Mouse (Mus musculus) forebrain, embryonic 11.5 days (tissue): ENCODE data around the gene Slc39a11. TPM values are rescaled to one million over a fixed set of nuclear protein-coding genes. Genes with fewer than 3 reads are reported as not detected.

Source experiments
- ATAC-seq: fragments of 200-750 bp; cut with Nextera tagmentation; replicated peaks from 2 replicates; pipeline ENCODE4 v1.8.0; 2017; ENCODE audit warnings: moderate TSS enrichment; ENCODE audit not compliant: low FRiP score
- DNase-seq: peaks from one replicate; pipeline ENCODE4 v3.0.0-alpha.2; 2017; ENCODE audit warnings: low spot score
- H3K27ac ChIP-seq: fragments of 300-500 bp; sonication (generic); 2 replicates; pipeline ENCODE4 v1.5.1; 2014; ENCODE audit warnings: low read depth, low read length
- H3K27me3 ChIP-seq: fragments of 300-500 bp; sonication (generic); 2 replicates; pipeline ENCODE4 v1.6.1; 2014; ENCODE audit warnings: mild to moderate bottlenecking, low read length, mixed read lengths; ENCODE audit not compliant: control insufficient read depth, insufficient read depth
- H3K36me3 ChIP-seq: fragments of 300-500 bp; sonication (generic); 2 replicates; pipeline ENCODE4 v1.6.1; 2014; ENCODE audit warnings: mild to moderate bottlenecking, low read length, moderate library complexity, mixed read lengths; ENCODE audit not compliant: control insufficient read depth, insufficient read depth
- H3K4me1 ChIP-seq: fragments of 300-500 bp; sonication (generic); replicated peaks from 2 replicates; pipeline ENCODE4 v1.6.1; 2014; ENCODE audit warnings: low read length, mixed read lengths; ENCODE audit not compliant: control insufficient read depth, insufficient read depth
- H3K4me2 ChIP-seq: fragments of 300-500 bp; sonication (generic); 2 replicates; pipeline ENCODE4 v1.6.1; 2014; ENCODE audit warnings: low read depth, mild to moderate bottlenecking, low read length, moderate library complexity, mixed read lengths; ENCODE audit not compliant: severe bottlenecking
- H3K4me3 ChIP-seq: fragments of 300-500 bp; sonication (generic); 2 replicates; pipeline ENCODE4 v1.5.1; 2014; ENCODE audit warnings: low read depth, low read length
- H3K9ac ChIP-seq: fragments of 300-500 bp; sonication (generic); 2 replicates; pipeline ENCODE4 v1.6.1; 2014; ENCODE audit warnings: low read length
- H3K9me3 ChIP-seq: fragments of 300-500 bp; sonication (generic); 2 replicates; pipeline ENCODE4 v1.6.1; 2016; ENCODE audit warnings: low read length, mixed read lengths; ENCODE audit not compliant: control insufficient read depth
- WGBS: fragments of 180-500 bp; shearing (Covaris S2); extraction: QIAGEN DNeasy Blood & Tissue Kit; methylation state at CpG from one replicate; pipeline ENCODE4 v1.1.7; 2014; 5-methylcytosine and 5-hydroxymethylcytosine counted together
- polyA plus RNA-seq: library from polyadenylated mRNA; unstranded; fragments of >200 nt; fragmentation: Nextera tagmentation; extraction: Ambion mirVana; gene quantifications from 2 replicates; pipeline ENCODE4 v1.2.1, GENCODE M21; 2014

Slc39a11 gene
- polyA plus RNA-seq, 1 experiment from 2014 or later = 20.6 TPM

DNA sequence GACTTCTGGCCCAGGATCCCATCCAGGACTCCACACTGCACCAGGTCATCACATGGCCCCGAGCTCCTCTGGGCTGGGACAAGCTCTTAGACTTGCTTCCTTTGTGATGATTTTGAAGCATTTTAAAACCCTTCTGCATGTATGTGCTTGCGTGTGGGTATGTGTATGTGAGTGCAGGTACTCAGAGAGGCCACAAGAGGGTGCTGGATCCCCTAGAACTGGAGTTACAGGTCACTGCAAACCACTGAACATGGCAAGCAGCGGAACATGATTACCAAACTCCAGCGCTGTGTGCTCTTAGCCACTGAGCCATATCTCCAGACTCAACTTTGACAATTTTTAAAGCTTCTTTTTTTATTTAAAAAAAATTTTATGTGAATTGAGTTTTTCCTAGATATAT, 249.0 kb downstream of the Slc39a11 start:
- Histone ChIP-seq H3K27ac (no peak overlapping the region), H3K4me2 (no peak overlapping the region), H3K36me3 (no peaks in the 10 kb centered on the region), H3K9ac (no peak overlapping the region), H3K27me3 (no peaks in the 10 kb centered on the region), H3K4me3 (no peak overlapping the region), H3K9me3 (peaks cover 4% of the 10 kb centered on the region; the same call in 1 of the 2 replicates), H3K4me1 (no peaks in the 10 kb centered on the region)
- DNase-seq (no peak), ATAC-seq (no peak)
- 90% methylated on average over 4 of the region's 4 CpGs for WGBS

DNA sequence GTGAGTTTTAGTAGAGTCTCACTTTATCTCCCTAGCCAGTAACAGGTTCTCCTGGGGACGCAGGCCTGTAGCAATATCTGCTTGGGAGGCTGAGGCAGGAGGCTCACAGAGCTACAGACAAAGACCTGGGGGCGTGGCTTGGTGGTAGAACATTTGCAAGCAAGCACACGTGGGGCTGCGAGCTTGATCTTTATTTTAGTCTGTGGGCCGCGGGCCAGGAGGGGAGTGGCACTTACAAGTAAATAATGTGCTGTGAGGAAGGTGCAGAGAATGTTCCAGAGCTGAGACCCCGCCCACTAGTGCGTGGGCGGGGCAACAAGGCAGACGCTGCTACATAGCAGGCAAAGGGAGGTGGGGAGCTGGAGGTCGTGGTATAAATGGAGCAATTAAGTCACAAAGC, 250.3 kb downstream of the Slc39a11 start:
- WGBS = 89% methylated on average over 11 of the region's 11 CpGs
- H3K4me1 ChIP-seq = no peaks in the 10 kb centered on the region
- ATAC-seq = no peak
- no peak overlapping the region for H3K27ac ChIP-seq
- H3K4me2 ChIP-seq = no peak overlapping the region
- H3K9ac ChIP-seq = no peak overlapping the region
- H3K4me3 ChIP-seq = no peak overlapping the region
- H3K27me3 ChIP-seq = no peaks in the 10 kb centered on the region
- H3K36me3 ChIP-seq = no peaks in the 10 kb centered on the region
- no peak for DNase-seq
- H3K9me3 ChIP-seq = peaks cover 4% of the 10 kb centered on the region; the same call in 1 of the 2 replicates

DNA sequence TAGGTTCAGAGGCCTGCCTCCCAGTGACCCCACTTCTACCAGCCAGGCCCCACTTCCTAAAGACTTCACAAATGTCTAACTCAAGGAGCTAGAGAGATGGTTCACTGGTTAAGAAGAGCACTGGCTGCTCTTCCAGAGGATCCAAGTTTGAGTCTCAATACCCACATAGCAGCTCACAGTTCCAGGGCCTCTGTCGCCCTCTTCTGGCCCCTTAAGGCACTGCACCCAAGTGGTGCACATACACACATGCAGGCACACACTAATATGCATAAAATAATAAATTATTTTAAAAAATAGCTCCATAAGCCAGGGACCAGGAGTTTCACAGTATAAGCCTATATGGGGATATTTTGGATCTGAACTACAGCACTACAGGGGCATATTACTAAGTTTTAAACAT, 252.5 kb downstream of the Slc39a11 start:
- Histone ChIP-seq H3K36me3 (no peaks in the 10 kb centered on the region), H3K9ac (no peak overlapping the region), H3K4me2 (no peak overlapping the region), H3K9me3 (peaks cover 4% of the 10 kb centered on the region; the same call in 1 of the 2 replicates), H3K4me1 (no peaks in the 10 kb centered on the region), H3K27ac (no peak overlapping the region), H3K27me3 (no peaks in the 10 kb centered on the region), H3K4me3 (no peak overlapping the region)
- ATAC-seq = no peak
- WGBS = 81% methylated on average over 1 of the region's 1 CpGs
- no peak for DNase-seq

- DNase-seq = no peak
- Histone ChIP-seq H3K27me3 (no peaks in the 10 kb centered on the region), H3K36me3 (no peaks in the 10 kb centered on the region), H3K4me1 (peaks cover 9% of the 10 kb centered on the region; the same call in 1 of the 2 replicates), H3K27ac (no peak overlapping the region), H3K9me3 (peaks cover 4% of the 10 kb centered on the region; the same call in 1 of the 2 replicates), H3K4me3 (no peak overlapping the region), H3K4me2 (no peak overlapping the region), H3K9ac (no peak overlapping the region)
- no peak for ATAC-seq
- WGBS = 84% methylated on average over 23 of the region's 23 CpGs
These were observed 256.3 kb downstream of the Slc39a11 start for GRCm38 (mm10) chr11:113393366-113394150.

GRCm38 (mm10) chr11:113391664-113392063, 258.2 kb downstream of the Slc39a11 start:
- WGBS = 92% methylated on average over 12 of the region's 12 CpGs
- Histone ChIP-seq H3K9ac (no peak overlapping the region), H3K4me1 (peaks cover 9% of the 10 kb centered on the region; the same call in 1 of the 2 replicates), H3K9me3 (no peaks in the 10 kb centered on the region), H3K4me3 (no peak overlapping the region), H3K36me3 (no peaks in the 10 kb centered on the region), H3K4me2 (no peak overlapping the region), H3K27me3 (no peaks in the 10 kb centered on the region), H3K27ac (no peak overlapping the region)
- no peak for ATAC-seq
- no peak for DNase-seq

DNA sequence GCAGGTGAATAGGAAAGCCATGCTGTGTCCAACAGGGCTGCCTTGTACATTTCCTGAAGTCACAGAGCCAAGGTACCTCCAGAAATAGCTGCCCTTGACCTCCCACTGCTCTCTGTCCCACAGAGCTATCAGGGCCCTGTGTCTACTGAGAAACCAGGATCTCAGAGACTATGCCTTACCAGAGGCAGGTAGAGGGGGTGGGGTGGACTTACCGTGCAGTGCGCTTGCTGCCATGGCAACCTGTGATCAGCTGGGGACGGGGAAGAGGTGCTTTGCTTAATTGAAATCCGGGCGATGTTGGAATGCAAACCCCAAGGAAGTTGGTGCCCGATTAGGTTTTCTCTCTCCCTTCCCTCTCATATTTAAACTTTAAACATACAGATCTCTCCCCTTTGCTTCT, 260.2 kb downstream of the Slc39a11 start:
- no peak overlapping the region for H3K4me3 ChIP-seq
- H3K4me2 ChIP-seq = no peak overlapping the region
- no peaks in the 10 kb centered on the region for H3K36me3 ChIP-seq
- ATAC-seq = no peak
- WGBS = 14% methylated on average over 6 of the region's 6 CpGs
- H3K9me3 ChIP-seq = no peaks in the 10 kb centered on the region
- H3K9ac ChIP-seq = no peak overlapping the region
- H3K27ac ChIP-seq = no peak overlapping the region
- H3K27me3 ChIP-seq = no peaks in the 10 kb centered on the region
- no peak for DNase-seq
- peaks cover 12% of the 10 kb centered on the region; the same call in 1 of the 2 replicates for H3K4me1 ChIP-seq

GRCm38 (mm10) chr11:113382674-113383571, 267.0 kb downstream of the Slc39a11 start:
- ATAC-seq (no peak), DNase-seq (no peak)
- no peak overlapping the region for H3K27ac ChIP-seq
- no peak overlapping the region for H3K9ac ChIP-seq
- H3K4me1 ChIP-seq = peaks cover 9% of the 10 kb centered on the region; the same call in 1 of the 2 replicates
- no peak overlapping the region for H3K4me2 ChIP-seq
- H3K36me3 ChIP-seq = no peaks in the 10 kb centered on the region
- WGBS = 42% methylated on average over 10 of the region's 10 CpGs
- H3K4me3 ChIP-seq = no peak overlapping the region
- no peaks in the 10 kb centered on the region for H3K27me3 ChIP-seq
- H3K9me3 ChIP-seq = no peaks in the 10 kb centered on the region

- H3K27ac ChIP-seq = no peak overlapping the region
These were observed 268.3 kb downstream of the Slc39a11 start for GRCm38 (mm10) chr11:113381550-113381949.

More at GRCm38 (mm10) chr11:113381550-113381949, 268.3 kb downstream of the Slc39a11 start:
- 52% methylated on average over 8 of the region's 8 CpGs for WGBS
- Histone ChIP-seq H3K4me1 (peaks cover 9% of the 10 kb centered on the region; the same call in 1 of the 2 replicates), H3K9ac (no peak overlapping the region), H3K27me3 (no peaks in the 10 kb centered on the region), H3K4me3 (no peak overlapping the region), H3K36me3 (no peaks in the 10 kb centered on the region), H3K9me3 (no peaks in the 10 kb centered on the region), H3K4me2 (no peak overlapping the region)
- DNase-seq (no peak), ATAC-seq (no peak)
